Mouse (Mus musculus): ENCODE measurements around the gene Tulp3. TPM values are rescaled to one million over a fixed set of nuclear protein-coding genes. Genes with fewer than 3 reads are reported as not detected.

Gene Tulp3
- polyA plus RNA-seq, 1 experiment = not detected

- Histone ChIP-seq H3K27ac (ENCODE audit: insufficient read depth, low read depth, low read length) (no peak overlapping the region), H3K4me1 (ENCODE audit: control insufficient read depth, insufficient read depth, low read length) (peaks cover 15% of the 10 kb centered on the region), H3K4me3 (ENCODE audit: insufficient read depth, low read depth, low read length) (no peak overlapping the region)
- WGBS = 92% methylated on average over 3 of the region's 3 CpGs
- no peak for TF ChIP-seq POLR2A (IDR thresholded peaks at IDR 0.05; ENCODE audit: insufficient read depth, low read depth, low read length)
- TF ChIP-seq CTCF (IDR thresholded peaks at IDR 0.05; ENCODE audit: insufficient read depth, low read depth, low read length) = no peak
These were observed 53.8 kb downstream of the Tulp3 start for GRCm38 (mm10) chr6:128301891-128302290.

- Histone ChIP-seq H3K4me3 (ENCODE audit: insufficient read depth, low read depth, low read length) (no peak overlapping the region), H3K4me1 (ENCODE audit: control insufficient read depth, insufficient read depth, low read length) (peaks cover 17% of the 10 kb centered on the region), H3K27ac (ENCODE audit: insufficient read depth, low read depth, low read length) (no peak overlapping the region)
- 39% methylated on average over 11 of the region's 11 CpGs for WGBS
- no peak for TF ChIP-seq CTCF (IDR thresholded peaks at IDR 0.05; ENCODE audit: insufficient read depth, low read depth, low read length)
- no peak for TF ChIP-seq POLR2A (IDR thresholded peaks at IDR 0.05; ENCODE audit: insufficient read depth, low read depth, low read length)
These were observed 54.2 kb downstream of the Tulp3 start for GRCm38 (mm10) chr6:128301458-128301857.

GRCm38 (mm10) chr6:128300134-128301001 lies 55.3 kb downstream of the Tulp3 start, which contains the start of gene Tead4:
Gene Tead4 (minus strand): TSS chr6:128300823.
- H3K27ac ChIP-seq (ENCODE audit: insufficient read depth, low read depth, low read length) = no peak within 1 kb of the TSS
- peak within 1 kb of the TSS; percentile 58 for H3K4me3 ChIP-seq (ENCODE audit: insufficient read depth, low read depth, low read length)
- peaks cover 21% of the 10 kb centered on the region for H3K4me1 ChIP-seq (ENCODE audit: control insufficient read depth, insufficient read depth, low read length)
- TF ChIP-seq POLR2A (IDR thresholded peaks at IDR 0.05; ENCODE audit: insufficient read depth, low read depth, low read length) = no peak
- TF ChIP-seq CTCF (IDR thresholded peaks at IDR 0.05; ENCODE audit: insufficient read depth, low read depth, low read length) = no peak
- under 1% methylated on average over 81 of the region's 81 CpGs for WGBS

- H3K4me3 ChIP-seq (ENCODE audit: insufficient read depth, low read depth, low read length) = peak overlapping the region; percentile 58
- H3K27ac ChIP-seq (ENCODE audit: insufficient read depth, low read depth, low read length) = no peak overlapping the region
- peaks cover 21% of the 10 kb centered on the region for H3K4me1 ChIP-seq (ENCODE audit: control insufficient read depth, insufficient read depth, low read length)
- WGBS = under 1% methylated on average over 25 of the region's 25 CpGs
- TF ChIP-seq POLR2A (IDR thresholded peaks at IDR 0.05; ENCODE audit: insufficient read depth, low read depth, low read length) (no peak), CTCF (IDR thresholded peaks at IDR 0.05; ENCODE audit: insufficient read depth, low read depth, low read length) (no peak)
These were observed 56.1 kb downstream of the Tulp3 start for GRCm38 (mm10) chr6:128299292-128300133.

- Histone ChIP-seq H3K4me3 (ENCODE audit: insufficient read depth, low read depth, low read length) (no peak overlapping the region), H3K27ac (ENCODE audit: insufficient read depth, low read depth, low read length) (no peak overlapping the region), H3K4me1 (ENCODE audit: control insufficient read depth, insufficient read depth, low read length) (peaks cover 21% of the 10 kb centered on the region)
- no peak for TF ChIP-seq POLR2A (IDR thresholded peaks at IDR 0.05; ENCODE audit: insufficient read depth, low read depth, low read length)
- no peak for TF ChIP-seq CTCF (IDR thresholded peaks at IDR 0.05; ENCODE audit: insufficient read depth, low read depth, low read length)
- WGBS = 63% methylated on average over 7 of the region's 7 CpGs
These were observed 57.4 kb downstream of the Tulp3 start for GRCm38 (mm10) chr6:128298246-128298645.

- peaks cover 21% of the 10 kb centered on the region for H3K4me1 ChIP-seq (ENCODE audit: control insufficient read depth, insufficient read depth, low read length)
- WGBS = 57% methylated on average over 11 of the region's 11 CpGs
- no peak overlapping the region for H3K4me3 ChIP-seq (ENCODE audit: insufficient read depth, low read depth, low read length)
- TF ChIP-seq CTCF (IDR thresholded peaks at IDR 0.05; ENCODE audit: insufficient read depth, low read depth, low read length) (no peak), POLR2A (IDR thresholded peaks at IDR 0.05; ENCODE audit: insufficient read depth, low read depth, low read length) (no peak)
- no peak overlapping the region for H3K27ac ChIP-seq (ENCODE audit: insufficient read depth, low read depth, low read length)
These were observed 58.8 kb downstream of the Tulp3 start for GRCm38 (mm10) chr6:128296750-128297393.

GRCm38 (mm10) chr6:128295876-128296749 lies 59.5 kb downstream of the Tulp3 start:
- TF ChIP-seq POLR2A (IDR thresholded peaks at IDR 0.05; ENCODE audit: insufficient read depth, low read depth, low read length) = no peak
- Histone ChIP-seq H3K27ac (ENCODE audit: insufficient read depth, low read depth, low read length) (no peak overlapping the region), H3K4me1 (ENCODE audit: control insufficient read depth, insufficient read depth, low read length) (peaks cover 21% of the 10 kb centered on the region), H3K4me3 (ENCODE audit: insufficient read depth, low read depth, low read length) (no peak overlapping the region)
- 45% methylated on average over 6 of the region's 6 CpGs for WGBS

GRCm38 (mm10) chr6:128291284-128291683 lies 64.4 kb downstream of the Tulp3 start:
- Histone ChIP-seq H3K4me3 (ENCODE audit: insufficient read depth, low read depth, low read length) (no peak overlapping the region), H3K4me1 (ENCODE audit: control insufficient read depth, insufficient read depth, low read length) (peaks cover 2% of the 10 kb centered on the region; the same call in 1 of the 2 replicates), H3K27ac (ENCODE audit: insufficient read depth, low read depth, low read length) (no peak overlapping the region)
- TF ChIP-seq CTCF (IDR thresholded peaks at IDR 0.05; ENCODE audit: insufficient read depth, low read depth, low read length) = no peak
- WGBS = 70% methylated on average over 5 of the region's 5 CpGs

Measured in olfactory bulb, adult 2 months (tissue).